Mouse (Mus musculus): ENCODE measurements around the gene Trpv5. TPM values are rescaled to one million over a fixed set of nuclear protein-coding genes. Genes with fewer than 3 reads are reported as not detected.
A peak's percentile ranks its signal among the peaks of the same experiment; 100 is the strongest.

The Trpv5 gene
- polyA plus RNA-seq, 1 experiment from 2014 or later = not detected

- no peaks in the 10 kb centered on the region for H3K27me3 ChIP-seq (replicated peaks)
- H3K4me2 ChIP-seq = no peak overlapping the region
- H3K36me3 ChIP-seq (replicated peaks) = no peaks in the 10 kb centered on the region
- 24% methylated on average over 1 of the region's 1 CpGs for WGBS
- peak; percentile 59 for ATAC-seq (replicated peaks)
- no peaks in the 10 kb centered on the region for H3K9me3 ChIP-seq
- no peaks in the 10 kb centered on the region for H3K4me1 ChIP-seq
- no peak overlapping the region for H3K27ac ChIP-seq
- H3K4me3 ChIP-seq = no peak overlapping the region
- no peak overlapping the region for H3K9ac ChIP-seq
Measured at GRCm38 (mm10) chr6:41637393-41637792, 43.2 kb downstream of the Trpv5 start.

GRCm38 (mm10) chr6:41636178-41636577 lies 44.4 kb downstream of the Trpv5 start, which contains the start of gene Trpv6:
TSS of gene Trpv6 (minus strand) at chr6:41636405.
- no peak within 1 kb of the TSS for H3K4me2 ChIP-seq
- H3K9me3 ChIP-seq = no peaks in the 10 kb centered on the region
- no peaks in the 10 kb centered on the region for H3K36me3 ChIP-seq (replicated peaks)
- H3K4me1 ChIP-seq = no peaks in the 10 kb centered on the region
- H3K4me3 ChIP-seq = no peak within 1 kb of the TSS
- ATAC-seq (replicated peaks) = no peak
- H3K9ac ChIP-seq = no peak within 1 kb of the TSS
- no peak within 1 kb of the TSS for H3K27ac ChIP-seq
- WGBS = 29% methylated on average over 5 of the region's 5 CpGs
- no peaks in the 10 kb centered on the region for H3K27me3 ChIP-seq (replicated peaks)

GRCm38 (mm10) chr6:41635211-41635610 lies 45.4 kb downstream of the Trpv5 start:
- Histone ChIP-seq H3K9ac (no peak overlapping the region), H3K9me3 (no peaks in the 10 kb centered on the region), H3K27me3 (replicated peaks) (no peaks in the 10 kb centered on the region), H3K36me3 (replicated peaks) (no peaks in the 10 kb centered on the region), H3K4me2 (no peak overlapping the region), H3K4me1 (no peaks in the 10 kb centered on the region), H3K4me3 (no peak overlapping the region), H3K27ac (no peak overlapping the region)
- 37% methylated on average over 1 of the region's 1 CpGs for WGBS
- ATAC-seq (replicated peaks) = no peak

DNA sequence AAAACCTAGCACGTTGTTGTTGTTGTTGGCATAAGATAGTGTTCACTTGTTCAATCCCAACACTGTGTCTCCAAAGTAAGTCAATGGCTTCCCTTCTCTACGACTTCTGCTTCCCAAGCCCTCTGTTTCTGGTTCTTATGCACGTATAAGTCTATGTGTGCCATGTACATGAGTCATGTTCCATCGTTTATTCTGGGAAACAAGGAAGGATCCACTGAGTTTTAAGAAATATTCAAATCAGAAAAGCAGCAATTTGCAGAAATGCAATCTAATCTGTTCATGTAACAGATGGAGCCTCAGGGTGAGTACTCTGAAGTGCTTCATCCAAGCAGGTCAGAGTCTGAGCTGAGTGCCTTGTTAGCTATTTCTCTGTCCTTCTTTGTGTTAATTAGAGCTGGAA lies 49.0 kb downstream of the Trpv5 start:
- Histone ChIP-seq H3K27me3 (replicated peaks) (no peaks in the 10 kb centered on the region), H3K9me3 (no peaks in the 10 kb centered on the region), H3K36me3 (replicated peaks) (no peaks in the 10 kb centered on the region), H3K27ac (no peak overlapping the region), H3K4me2 (no peak overlapping the region), H3K9ac (no peak overlapping the region), H3K4me1 (no peaks in the 10 kb centered on the region), H3K4me3 (no peak overlapping the region)
- ATAC-seq (replicated peaks) = no peak
- WGBS = 88% methylated on average over 4 of the region's 4 CpGs

GRCm38 (mm10) chr6:41630791-41631190 lies 49.8 kb downstream of the Trpv5 start:
- no peaks in the 10 kb centered on the region for H3K27me3 ChIP-seq (replicated peaks)
- WGBS = 76% methylated on average over 2 of the region's 2 CpGs
- no peak overlapping the region for H3K27ac ChIP-seq
- no peaks in the 10 kb centered on the region for H3K36me3 ChIP-seq (replicated peaks)
- no peaks in the 10 kb centered on the region for H3K4me1 ChIP-seq
- H3K9ac ChIP-seq = no peak overlapping the region
- H3K9me3 ChIP-seq = no peaks in the 10 kb centered on the region
- no peak for ATAC-seq (replicated peaks)
- H3K4me2 ChIP-seq = no peak overlapping the region
- H3K4me3 ChIP-seq = no peak overlapping the region

DNA sequence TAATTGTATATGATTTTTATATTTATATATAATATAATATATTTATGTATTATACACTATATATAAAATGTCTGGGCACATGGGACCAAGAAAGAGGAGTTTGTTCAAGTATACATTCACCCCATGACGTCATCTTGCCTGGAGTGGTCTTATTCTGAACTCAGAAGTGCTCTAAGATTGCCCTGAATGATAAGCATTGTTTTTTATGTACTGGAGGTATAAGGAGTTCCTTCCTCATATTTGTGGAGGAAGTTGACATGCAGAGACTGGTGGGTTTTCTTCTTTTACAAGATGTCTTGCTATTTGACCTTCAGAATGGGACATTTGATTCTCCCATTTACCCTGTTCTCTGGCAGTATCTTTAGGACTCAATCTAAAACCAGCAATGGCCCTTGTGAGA lies 52.4 kb downstream of the Trpv5 start:
- ATAC-seq (replicated peaks) = no peak

DNA sequence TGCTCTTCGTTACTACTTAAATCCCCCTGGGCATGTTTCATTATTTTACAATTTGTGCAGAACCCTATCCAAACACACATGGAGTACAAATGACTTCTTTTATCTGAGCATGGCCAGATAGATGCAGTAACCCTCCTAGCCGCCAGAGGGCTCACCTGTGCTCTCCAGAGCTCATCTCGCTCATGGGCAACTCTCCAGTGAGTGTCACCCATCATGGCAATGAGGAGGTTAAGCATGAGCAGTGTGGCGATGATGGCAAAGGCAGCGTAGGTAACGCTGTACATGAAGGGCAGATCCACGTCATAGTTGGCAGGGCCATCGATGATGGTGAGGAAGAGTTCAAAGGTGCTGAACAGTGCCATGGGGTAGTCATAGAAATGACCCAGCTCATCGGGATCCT lies 57.9 kb downstream of the Trpv5 start:
- WGBS = 67% methylated on average over 9 of the region's 9 CpGs
- peak; percentile 18; the same call in 1 of the 2 replicates for ATAC-seq (replicated peaks)
- H3K9me3 ChIP-seq = no peaks in the 10 kb centered on the region

More for the DNA sequence above, 52.4 kb downstream of the Trpv5 start:
- 75% methylated on average over 1 of the region's 1 CpGs for WGBS
- Histone ChIP-seq H3K36me3 (replicated peaks) (no peaks in the 10 kb centered on the region), H3K4me3 (no peak overlapping the region), H3K9me3 (no peaks in the 10 kb centered on the region), H3K4me1 (no peaks in the 10 kb centered on the region), H3K4me2 (no peak overlapping the region), H3K9ac (no peak overlapping the region), H3K27me3 (replicated peaks) (no peaks in the 10 kb centered on the region), H3K27ac (no peak overlapping the region)

GRCm38 (mm10) chr6:41621241-41621990 lies 59.2 kb downstream of the Trpv5 start:
- Histone ChIP-seq H3K27ac (no peak overlapping the region), H3K36me3 (replicated peaks) (0 out of 2 replicates have a peak, but pooled peaks cover 9% of the 10 kb centered on the region), H3K4me3 (no peak overlapping the region), H3K27me3 (replicated peaks) (no peaks in the 10 kb centered on the region), H3K4me2 (no peak overlapping the region), H3K4me1 (no peaks in the 10 kb centered on the region), H3K9ac (no peak overlapping the region), H3K9me3 (no peaks in the 10 kb centered on the region)
- WGBS = 90% methylated on average over 12 of the region's 12 CpGs
- ATAC-seq (replicated peaks) = no peak

More for the DNA sequence above, 57.9 kb downstream of the Trpv5 start:
- H3K9ac ChIP-seq = no peak overlapping the region
- H3K4me1 ChIP-seq = no peaks in the 10 kb centered on the region
- H3K27ac ChIP-seq = no peak overlapping the region
- no peak overlapping the region for H3K4me3 ChIP-seq
- 0 out of 2 replicates have a peak, but pooled peaks cover 9% of the 10 kb centered on the region for H3K36me3 ChIP-seq (replicated peaks)
- no peaks in the 10 kb centered on the region for H3K27me3 ChIP-seq (replicated peaks)
- no peak overlapping the region for H3K4me2 ChIP-seq

DNA sequence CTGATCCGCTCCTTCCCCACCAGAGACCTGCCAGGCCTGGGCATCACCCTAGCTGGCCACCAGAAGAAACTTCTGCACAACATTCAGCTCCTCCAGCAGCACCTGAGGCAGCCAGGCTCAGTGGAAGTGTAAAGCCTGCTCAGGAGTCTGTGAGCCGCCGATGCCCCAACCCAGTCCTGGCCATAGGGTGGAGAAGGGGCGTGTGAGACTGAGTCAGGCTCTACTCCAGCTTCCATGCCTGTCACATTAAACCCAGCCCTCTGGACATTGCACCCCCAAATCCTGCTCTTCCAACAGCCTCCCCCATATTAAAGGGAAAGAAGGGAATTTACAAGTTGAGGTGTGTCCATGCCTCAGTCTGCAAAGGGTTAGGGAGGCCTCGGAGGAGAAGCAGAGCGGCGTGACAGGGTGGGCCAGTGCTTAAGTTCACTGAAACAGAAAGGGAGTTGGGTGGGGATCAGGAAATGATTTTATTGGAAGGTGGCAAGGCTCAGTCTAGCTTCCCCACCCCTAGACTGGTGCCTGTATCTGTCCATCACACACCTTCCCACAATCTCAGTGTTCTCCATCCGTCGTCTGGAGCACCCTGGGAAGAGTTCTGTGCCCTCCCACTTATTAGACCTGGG lies 60.3 kb downstream of the Trpv5 start:
- H3K4me2 ChIP-seq = no peak overlapping the region
- no peak overlapping the region for H3K4me3 ChIP-seq
- ATAC-seq (replicated peaks) = no peak
- H3K27me3 ChIP-seq (replicated peaks) = no peaks in the 10 kb centered on the region
- H3K27ac ChIP-seq = no peak overlapping the region
- WGBS = 93% methylated on average over 9 of the region's 9 CpGs
- H3K9ac ChIP-seq = no peak overlapping the region
- no peaks in the 10 kb centered on the region for H3K4me1 ChIP-seq
- H3K36me3 ChIP-seq (replicated peaks) = 0 out of 2 replicates have a peak, but pooled peaks cover 9% of the 10 kb centered on the region
- H3K9me3 ChIP-seq = no peaks in the 10 kb centered on the region

DNA sequence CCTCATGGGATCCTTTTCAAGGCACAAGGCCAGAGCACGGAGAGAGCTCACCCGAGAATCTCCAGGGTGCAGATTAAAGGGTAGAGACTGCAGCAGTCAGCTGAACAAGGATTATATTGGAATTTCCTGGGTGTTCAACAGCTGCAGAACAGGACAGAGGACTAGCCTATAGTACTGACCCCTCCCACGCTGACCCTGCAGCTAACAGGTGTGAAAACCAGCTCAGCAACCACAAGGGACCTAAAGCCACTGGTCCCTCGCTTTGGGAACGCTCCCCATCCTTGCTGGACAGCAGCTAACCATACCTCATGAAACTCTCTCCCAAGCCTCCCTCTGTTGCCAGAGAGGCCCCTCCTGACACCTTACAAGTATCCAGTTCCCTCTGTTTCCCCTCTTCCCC lies 72.9 kb downstream of the Trpv5 start:
- H3K9me3 ChIP-seq = no peaks in the 10 kb centered on the region
- 61% methylated on average over 5 of the region's 5 CpGs for WGBS
- ATAC-seq (replicated peaks) = no peak
- no peak overlapping the region for H3K4me3 ChIP-seq
- H3K36me3 ChIP-seq (replicated peaks) = no peaks in the 10 kb centered on the region
- no peak overlapping the region for H3K9ac ChIP-seq
- no peak overlapping the region for H3K27ac ChIP-seq
- no peaks in the 10 kb centered on the region for H3K27me3 ChIP-seq (replicated peaks)
- peaks cover 40% of the 10 kb centered on the region for H3K4me1 ChIP-seq
- H3K4me2 ChIP-seq = peak overlapping the region; percentile 94

DNA sequence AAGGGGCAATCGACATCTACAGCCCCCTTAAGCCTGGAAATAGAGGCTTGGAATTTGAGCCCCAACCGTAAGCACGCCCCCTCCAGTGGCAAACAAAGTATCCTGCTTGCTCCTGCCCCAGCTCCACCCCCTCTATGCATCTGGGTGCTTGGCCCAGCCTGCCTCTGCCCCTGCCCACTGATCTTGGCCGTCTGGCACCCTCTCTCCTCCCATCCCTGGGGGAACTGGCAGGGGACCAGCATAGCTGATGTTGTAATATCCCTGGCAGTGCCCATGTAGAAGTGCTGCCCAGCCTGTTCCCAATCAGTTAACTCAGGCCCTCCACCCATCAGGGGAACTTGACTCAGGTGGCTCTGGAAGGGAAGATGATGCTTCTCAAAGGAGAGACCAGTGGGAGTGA lies 74.4 kb downstream of the Trpv5 start:
- H3K4me2 ChIP-seq = peak overlapping the region; percentile 94
- no peaks in the 10 kb centered on the region for H3K36me3 ChIP-seq (replicated peaks)
- H3K9ac ChIP-seq = peak overlapping the region; percentile 94
- WGBS = 5% methylated on average over 4 of the region's 4 CpGs
- H3K27ac ChIP-seq = peak overlapping the region; percentile 94; the same call in 1 of the 2 replicates
- ATAC-seq (replicated peaks) = peak; percentile 14
- H3K4me1 ChIP-seq = peaks cover 40% of the 10 kb centered on the region
- H3K4me3 ChIP-seq = peak overlapping the region; percentile 83
- no peaks in the 10 kb centered on the region for H3K9me3 ChIP-seq
- H3K27me3 ChIP-seq (replicated peaks) = no peaks in the 10 kb centered on the region

GRCm38 (mm10) chr6:41605794-41606104 lies 74.8 kb downstream of the Trpv5 start:
- no peaks in the 10 kb centered on the region for H3K36me3 ChIP-seq (replicated peaks)
- H3K9ac ChIP-seq = peak overlapping the region; percentile 94
- H3K27ac ChIP-seq = peak overlapping the region; percentile 94
- H3K27me3 ChIP-seq (replicated peaks) = no peaks in the 10 kb centered on the region
- ATAC-seq (replicated peaks) = peak; percentile 62
- H3K4me1 ChIP-seq = peaks cover 39% of the 10 kb centered on the region
- H3K9me3 ChIP-seq = no peaks in the 10 kb centered on the region
- WGBS = 2% methylated on average over 7 of the region's 7 CpGs
- H3K4me3 ChIP-seq = peak overlapping the region; percentile 83
- H3K4me2 ChIP-seq = peak overlapping the region; percentile 94
